Mouse (Mus musculus) left cerebral cortex, postnatal 14 days (tissue): ENCODE results near the gene Gm9747. TPM values are rescaled to one million over a fixed set of nuclear protein-coding genes. Genes with fewer than 3 reads are reported as not detected.

ENCODE experiments used
- total RNA-seq, 2 experiments: library from RNA; stranded (reverse); gene quantifications; 2 replicates each; pipeline ENCODE4 v1.2.3; 2021

Gene Gm9747
- total RNA-seq, 2 experiments from 2014 or later = not detected

Other genes starting within 250 kb of the Gm9747 start
- gene Irs1, start 58.3 kb downstream of the Gm9747 start, total RNA-seq = 10 to 100 TPM; 19.9 to 20.3 TPM
- 1 to 10 TPM; 5.4 to 5.6 TPM for gene Rhbdd1, start 83.3 kb downstream of the Gm9747 start, total RNA-seq